Mouse (Mus musculus) subcutaneous adipose tissue, adult 2 months (tissue): ENCODE data around the gene Cyp4f16. TPM values are rescaled to one million over a fixed set of nuclear protein-coding genes. Genes with fewer than 3 reads are reported as not detected.

Experiments used
- polyA plus RNA-seq: library from polyadenylated mRNA; depleted of rRNA; stranded (reverse); fragments of >200 nt; gene quantifications from 2 replicates; pipeline ENCODE4 v1.2.3, GENCODE M21; 2012; ENCODE audit warnings: low replicate concordance; rRNA removed

The Cyp4f16 gene
- 23.3 and 27.7 TPM in 2 replicates for polyA plus RNA-seq

DNA sequence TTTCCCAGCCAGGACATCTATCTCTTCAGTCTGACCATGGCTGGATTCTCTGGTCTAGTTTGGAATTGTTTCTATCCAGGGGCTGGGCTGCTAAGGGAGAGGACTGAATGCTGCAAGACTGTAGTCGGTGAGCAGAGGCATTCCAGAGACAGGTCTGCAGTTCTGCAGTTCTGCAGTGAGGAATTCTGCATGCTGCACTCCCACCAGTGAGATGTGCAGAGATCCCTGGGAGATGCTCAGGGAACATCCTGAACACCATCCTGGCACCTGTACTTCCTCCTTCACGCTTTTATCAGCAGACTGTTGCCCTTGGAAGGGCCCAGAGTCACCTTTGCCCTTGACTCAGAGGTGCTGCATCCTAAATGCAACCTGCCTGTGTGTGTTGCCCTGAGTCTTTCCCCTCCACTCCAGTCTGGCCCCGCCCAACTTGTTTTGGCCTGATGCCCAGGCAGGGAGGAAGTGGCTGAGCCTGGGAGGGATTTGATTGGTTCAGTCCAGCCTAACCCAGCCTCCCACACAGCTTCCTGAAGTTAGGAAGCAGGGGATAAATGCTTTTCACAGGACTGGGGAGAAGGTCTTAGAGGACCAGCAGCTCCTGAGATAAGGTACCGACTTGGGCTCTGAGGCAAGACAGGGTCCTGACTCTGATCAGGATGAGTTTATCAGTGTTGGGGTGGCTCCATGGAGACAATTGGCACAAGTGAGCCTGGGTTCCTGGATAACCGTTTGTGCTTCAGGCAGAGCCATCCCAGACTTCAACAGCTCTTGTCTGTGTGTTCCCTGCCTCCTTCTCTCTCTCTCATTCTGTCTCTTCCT lies at the start of gene Cyp4f16:
Gene Cyp4f16 (plus strand): TSS at position 508 of the 816 bp plus-strand sequence.

GRCm38 (mm10) chr17:32505851-32506728 lies 30.3 kb upstream of the Cyp4f16 start, which contains the start of gene Cyp4f17:
TSS of gene Cyp4f17 (plus strand) at chr17:32506050.

Other genes starting within 250 kb of the Cyp4f16 start
- gene Akap8, start 215.3 kb upstream of the Cyp4f16 start, polyA plus RNA-seq = 47.7 and 91.4 TPM in 2 replicates
- 89.6 and 127 TPM in 2 replicates for gene Akap8l, start 186.0 kb upstream of the Cyp4f16 start, polyA plus RNA-seq
- 31.6 and 59.8 TPM in 2 replicates for gene Wiz, start 147.1 kb upstream of the Cyp4f16 start, polyA plus RNA-seq
- 4.1 and 8.3 TPM in 2 replicates for gene Rasal3, start 133.0 kb upstream of the Cyp4f16 start, polyA plus RNA-seq
- 0.90 and 2.3 TPM in 2 replicates for gene Pglyrp2, start 112.4 kb upstream of the Cyp4f16 start, polyA plus RNA-seq
- gene Cyp4f39, start 83.8 kb upstream of the Cyp4f16 start, polyA plus RNA-seq = 0.48 and 0.83 TPM in 2 replicates
- gene Cyp4f17, start 30.5 kb upstream of the Cyp4f16 start, polyA plus RNA-seq = 25.1 and 34.2 TPM in 2 replicates
- gene Cyp4f37, start 84.8 kb downstream of the Cyp4f16 start, polyA plus RNA-seq = not detected in 2 replicates
- 0.06 TPM in 1 of 2 replicates, not detected in the other for gene Cyp4f40, start 122.3 kb downstream of the Cyp4f16 start, polyA plus RNA-seq
- gene Cyp4f15, start 149.1 kb downstream of the Cyp4f16 start, polyA plus RNA-seq = 0.62 TPM in 1 of 2 replicates, not detected in the other